Mouse (Mus musculus): Measurements from ENCODE around the gene Zg16.

GRCm38 (mm10) chr7:127073221-127073620, 13.9 kb downstream of the Zg16 start:
- no peak for TF ChIP-seq POLR2A (IDR thresholded peaks at IDR 0.05; ENCODE audit: low read depth, low read length)
- TF ChIP-seq CTCF (IDR thresholded peaks at IDR 0.05; ENCODE audit: borderline replicate concordance, insufficient read depth, low read length): no peak
